Mouse (Mus musculus) erythroblast, embryonic 14.5 days (primary cell): ENCODE data around the gene Ssxb5. TPM values are rescaled to one million over a fixed set of nuclear protein-coding genes. Genes with fewer than 3 reads are reported as not detected.
"Not testable (repeated sequence)": the region's sequence is repeated elsewhere in the genome, so short reads cannot be mapped to it uniquely, and the experiment has no call there.

ENCODE experiments used
- H3K27me3 ChIP-seq: 2 replicates; pipeline ENCODE4 v1.6.1; 2012; ENCODE audit warnings: inconsistent platforms; ENCODE audit not compliant: control insufficient read depth
- H3K36me3 ChIP-seq: 2 replicates; pipeline ENCODE4 v1.6.1; 2012; ENCODE audit warnings: mild to moderate bottlenecking, inconsistent platforms; ENCODE audit not compliant: control insufficient read depth
- H3K4me1 ChIP-seq: 2 replicates; pipeline ENCODE4 v1.6.1; 2012; ENCODE audit warnings: inconsistent platforms; ENCODE audit not compliant: control insufficient read depth
- H3K4me3 ChIP-seq: replicated peaks from 2 replicates; pipeline ENCODE3; 2012; ENCODE audit warnings: moderate library complexity, mild to moderate bottlenecking, inconsistent platforms
- H3K9me3 ChIP-seq: 2 replicates; pipeline ENCODE4 v1.6.1; 2012; ENCODE audit warnings: low read length, inconsistent platforms, mixed read lengths; ENCODE audit not compliant: control insufficient read depth
- GATA1 ChIP-seq: IDR thresholded peaks from 2 replicates; pipeline ENCODE4 v1.6.1; 2012; ENCODE audit warnings: low read length, inconsistent platforms, mixed read lengths
- TAL1 ChIP-seq: IDR thresholded peaks from 3 replicates; pipeline ENCODE4 v1.6.1; 2012; ENCODE audit warnings: low read length, inconsistent platforms, mixed read lengths
- polyA plus RNA-seq: library from polyadenylated mRNA; stranded (reverse); fragments of >175 nt; gene quantifications from 2 replicates; pipeline ENCODE4 v1.2.3, GENCODE M21; 2012

Ssxb5 gene
- not detected in 2 replicates for polyA plus RNA-seq

DNA sequence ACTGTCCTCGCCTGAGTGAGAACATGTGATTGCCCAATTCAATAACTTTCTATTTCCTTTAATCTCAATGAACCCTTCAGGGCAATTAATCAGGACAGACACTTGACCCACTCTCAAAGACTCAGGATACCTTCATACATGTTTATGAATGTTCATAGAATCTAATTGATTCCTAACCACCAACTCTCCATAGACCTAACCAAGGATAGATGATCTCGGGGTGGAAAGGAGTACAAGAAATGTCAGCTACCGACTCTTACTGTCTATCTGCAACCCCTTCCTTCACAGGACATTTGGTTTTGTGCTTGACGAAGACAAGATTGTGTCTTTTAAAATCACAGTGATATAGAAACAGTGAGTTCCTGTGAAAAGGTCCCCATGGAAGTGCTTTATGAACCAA is at the start of gene Ssxb5:
Ssxb5 (plus strand) TSS at position 301 of the 400 bp plus-strand sequence.
- H3K4me1 ChIP-seq, H3K36me3 ChIP-seq, H3K27me3 ChIP-seq, H3K9me3 ChIP-seq, H3K4me3 ChIP-seq: not testable (repeated sequence)

DNA sequence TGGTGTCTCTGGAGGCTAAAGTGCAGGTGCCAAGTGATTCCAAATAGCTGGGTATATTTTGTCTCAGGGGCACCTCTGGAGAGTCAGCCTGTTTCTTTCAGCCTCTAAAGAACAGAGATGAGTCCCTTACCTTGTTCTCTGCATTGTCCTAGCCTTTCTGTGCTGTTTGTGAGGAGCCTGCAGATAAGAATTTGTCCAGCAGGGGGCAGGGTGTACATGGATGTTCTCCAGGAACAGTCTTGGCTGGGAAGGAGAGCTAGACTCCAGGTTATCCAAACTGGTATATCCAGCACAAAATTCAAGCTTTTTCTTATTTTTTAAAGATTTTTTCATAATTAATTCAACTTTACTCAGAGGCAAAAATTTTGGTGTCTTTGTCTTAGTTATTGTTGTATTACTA is 28.6 kb downstream of the Ssxb5 start:
- H3K27me3 ChIP-seq, result no peaks in the 10 kb centered on the region
- H3K36me3 ChIP-seq, result no peaks in the 10 kb centered on the region
- H3K4me3 ChIP-seq, result no peak overlapping the region
- no peaks in the 10 kb centered on the region for H3K4me1 ChIP-seq
- H3K9me3 ChIP-seq, result 0 out of 2 replicates have a peak, but pooled peaks cover 2% of the 10 kb centered on the region
- TF ChIP-seq GATA1 (no peak), TAL1 (no peak)

DNA sequence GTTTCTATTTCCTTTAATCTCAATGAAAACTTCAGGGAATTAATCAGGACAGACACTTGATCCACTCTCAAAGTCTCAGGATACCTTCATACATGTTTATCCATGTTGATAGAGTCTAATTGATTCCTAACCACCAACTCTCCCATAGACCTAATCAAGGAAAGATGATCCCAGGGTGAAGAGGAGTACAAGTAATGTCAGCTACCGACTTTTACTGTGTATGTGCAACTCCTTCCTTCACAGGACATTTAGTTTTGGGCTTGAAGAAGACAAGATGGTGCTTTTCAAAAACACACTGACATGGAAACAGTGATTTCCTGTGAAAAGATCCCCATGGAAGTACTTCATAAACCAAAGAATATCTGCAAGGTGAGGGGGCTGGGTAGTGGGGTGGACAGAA is 40.2 kb downstream of the Ssxb5 start, which contains the start of gene Gm6592:
Gm6592 (plus strand) TSS at position 301 of the 400 bp plus-strand sequence.
- Histone ChIP-seq H3K36me3 (no peaks in the 10 kb centered on the region), H3K4me1 (no peaks in the 10 kb centered on the region), H3K9me3 (peaks cover 5% of the 10 kb centered on the region; the same call in 1 of the 2 replicates), H3K4me3 (no peak within 1 kb of the TSS), H3K27me3 (no peaks in the 10 kb centered on the region)
- TF ChIP-seq GATA1 (no peak), TAL1 (no peak)

DNA sequence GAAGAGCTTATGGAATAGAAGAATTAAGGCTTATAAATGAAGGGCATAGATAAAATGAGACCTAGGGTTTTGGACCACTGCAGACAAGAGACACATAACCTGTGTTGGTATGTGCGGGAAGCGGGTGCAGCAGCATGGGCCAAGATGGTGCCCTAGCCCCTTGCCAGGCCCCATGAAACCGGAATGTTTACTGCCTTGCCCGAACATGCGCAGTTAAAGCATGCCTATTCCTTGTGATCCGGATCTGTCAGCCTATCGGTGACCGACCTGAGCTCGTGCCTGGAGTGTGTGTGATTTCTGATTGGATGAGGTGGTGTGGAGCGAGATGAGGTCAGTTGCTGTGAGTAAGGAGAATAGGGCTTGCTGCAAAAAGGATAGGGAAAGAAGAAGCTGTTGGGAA is 49.0 kb downstream of the Ssxb5 start:
- Histone ChIP-seq H3K4me3 (no peak overlapping the region), H3K27me3 (no peaks in the 10 kb centered on the region)
- TF ChIP-seq TAL1 (no peak), GATA1 (no peak)

More for the DNA sequence above, 49.0 kb downstream of the Ssxb5 start:
- Histone ChIP-seq H3K36me3 (no peaks in the 10 kb centered on the region), H3K4me1 (no peaks in the 10 kb centered on the region), H3K9me3 (peaks cover 10% of the 10 kb centered on the region)

Other genes with a start within 250 kb of the Ssxb5 start
- gene Ssxb3, start 211.9 kb upstream of the Ssxb5 start, polyA plus RNA-seq, result not detected in 2 replicates
- not detected in 2 replicates for gene Ssxb8, start 112.8 kb upstream of the Ssxb5 start, polyA plus RNA-seq
- not detected in 2 replicates for gene Ssx9, start 55.3 kb upstream of the Ssxb5 start, polyA plus RNA-seq
- not detected in 2 replicates for gene Gm6592, start 40.3 kb downstream of the Ssxb5 start, polyA plus RNA-seq
- not detected in 2 replicates for gene Gm5751, start 70.6 kb downstream of the Ssxb5 start, polyA plus RNA-seq
- not detected in 2 replicates for gene B630019K06Rik, start 88.7 kb downstream of the Ssxb5 start, polyA plus RNA-seq
- not detected in 2 replicates for gene Fthl17b, start 159.3 kb downstream of the Ssxb5 start, polyA plus RNA-seq
- gene Fthl17c, start 172.9 kb downstream of the Ssxb5 start, polyA plus RNA-seq, result not detected in 2 replicates
- gene Fthl17d, start 183.1 kb downstream of the Ssxb5 start, polyA plus RNA-seq, result not detected in 2 replicates
- not detected in 2 replicates for gene Fthl17e, start 229.8 kb downstream of the Ssxb5 start, polyA plus RNA-seq